In genomic region chr1:81287088-81287487, GRCm38 (mm10) we compare ENCODE assay signal across 8 mouse cellular contexts.
A peak's percentile ranks its signal among the peaks of the same experiment; 100 is the strongest.
DNase-seq lines count a peak whose midpoint lies in the region; ATAC-seq lines count a peak whose summit lies in the region.

No protein-coding gene starts in this region.

- no peak overlapping the region for H3K4me2 ChIP-seq in midbrain, embryonic 15.5 days

- H3K27ac ChIP-seq in midbrain, embryonic 15.5 days: no peak overlapping the region

- no peaks in the 10 kb centered on the region for H3K36me3 ChIP-seq in midbrain, embryonic 15.5 days (replicated peaks)

- no peak overlapping the region for H3K9ac ChIP-seq in midbrain, embryonic 15.5 days

- peak; percentile 93 for ATAC-seq in midbrain, embryonic 15.5 days (replicated peaks)

- no peaks in the 10 kb centered on the region for H3K27me3 ChIP-seq in midbrain, embryonic 15.5 days (replicated peaks)

- no peak overlapping the region for H3K4me3 ChIP-seq in midbrain, embryonic 15.5 days

- 0 out of 2 replicates have a peak, but pooled peaks cover 2% of the 10 kb centered on the region for H3K4me1 ChIP-seq in midbrain, embryonic 15.5 days

- DNase-seq in left cerebral cortex, adult 11 months (ENCODE audit: low spot score): peak; percentile 16
- DNase-seq in left cerebral cortex, adult 9 months (ENCODE audit: low spot score in 2 of 2): no peak
- DNase-seq in NIH3T3 (ENCODE audit: low read depth): peak; percentile 63
- DNase-seq in embryo, embryonic 10 days (ENCODE audit: low spot score): peak; percentile 78
- peak; percentile 41 for DNase-seq in induced T-regulatory cell, adult 2 months (ENCODE audit: low read depth)
- DNase-seq in T-cell, adult 2 months (ENCODE audit: low spot score): no peak
- DNase-seq in adrenal gland, adult 18-20 months (ENCODE audit: low spot score in 2 of 2): no peak

- H3K9me3 ChIP-seq in midbrain, embryonic 15.5 days: no peaks in the 10 kb centered on the region

Comparison
In these comparisons a context has a peak if more than half of its experiments do, and no peak if none do; other contexts are left out.
1. DNase-seq: peak in left cerebral cortex, adult 11 months (single experiment), NIH3T3 (single experiment), embryo, embryonic 10 days (single experiment) and induced T-regulatory cell, adult 2 months (single experiment); none in left cerebral cortex, adult 9 months (0 of 2), T-cell, adult 2 months (single experiment) and adrenal gland, adult 18-20 months (0 of 2).